Mouse (Mus musculus): ENCODE measurements around the gene Tspan31. TPM values are rescaled to one million over a fixed set of nuclear protein-coding genes. Genes with fewer than 3 reads are reported as not detected.

Gene Tspan31
- polyA plus RNA-seq, 1 experiment from 2014 or later = 116 TPM

DNA sequence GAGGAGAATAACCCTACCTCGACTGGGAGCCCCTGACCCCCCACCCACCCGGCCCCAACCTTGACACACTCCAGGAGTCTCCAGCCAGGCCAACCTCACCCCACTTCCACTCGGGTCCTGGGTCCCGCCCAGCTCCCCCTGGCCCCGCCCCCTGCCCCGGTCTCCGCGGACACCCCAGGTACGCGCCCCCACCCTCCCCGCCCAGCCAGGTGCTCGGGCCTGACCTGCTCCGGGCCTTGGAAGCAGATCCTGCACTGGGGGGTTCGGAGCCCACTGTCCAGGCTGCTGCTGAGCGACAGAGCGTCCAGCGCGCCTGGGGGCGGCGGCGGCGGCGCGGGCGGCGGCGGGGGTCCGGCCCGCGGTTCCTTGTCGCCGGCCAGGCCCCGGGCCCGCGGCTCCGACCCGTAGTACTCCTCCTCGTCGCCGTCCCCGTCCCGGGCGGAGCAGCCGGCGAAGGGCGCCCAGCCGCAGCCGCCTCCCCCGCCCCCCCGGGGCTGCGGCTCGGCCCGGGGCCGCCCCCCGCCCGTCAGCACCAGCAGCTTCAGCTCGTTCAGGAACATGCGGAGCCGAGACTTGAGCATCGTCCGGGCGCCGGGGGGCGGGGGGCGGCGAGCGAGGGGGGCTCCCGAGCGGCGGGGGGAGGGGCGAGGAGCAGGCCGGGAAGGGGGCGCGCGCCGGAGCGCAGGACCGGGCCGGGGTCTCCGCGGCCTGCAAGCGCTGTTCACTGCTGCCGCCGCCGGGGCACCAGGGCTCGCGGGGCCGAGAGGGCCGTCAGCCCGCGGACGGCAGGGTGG, 10.7 kb downstream of the Tspan31 start:
- no peak for TF ChIP-seq CTCF (IDR thresholded peaks at IDR 0.05)
- in situ Hi-C loops (cut with MboI; ENCODE audit: low pct_unique_long_range_greater_than_20kb) = loop anchor here (25.0 kb wide), 1 partner anchor 603 kb away; the partner anchor contains the start of genes Nab2 and Nemp1
- H3K27me3 ChIP-seq = no peaks in the 10 kb centered on the region
- no peak for DNase-seq (ENCODE audit: low read depth, low spot score)
- CTCF ChIA-PET = interaction anchor here (1.1 to 2.0 kb wide), 4 partner anchors 10 to 28 kb away, joined by 4 to 13 read pairs (median 11); partner anchors contain the start of genes Cyp27b1, Eef1akmt3 and Mettl1
- POLR2A ChIA-PET = no interaction called here
- no peak for ATAC-seq

GRCm38 (mm10) chr10:127058708-127059107, 11.4 kb downstream of the Tspan31 start:
- POLR2A ChIA-PET = interaction anchor here (2.3 kb wide), 1 partner anchor 18 kb away, joined by 10 read pairs; the partner anchor contains the start of genes Eef1akmt3 and Mettl1
- ATAC-seq = no peak
- H3K27me3 ChIP-seq = no peaks in the 10 kb centered on the region
- CTCF ChIA-PET = interaction anchor here (0.7 to 2.0 kb wide), 10 partner anchors 9 to 102 kb away, joined by 3 to 13 read pairs (median 6); partner anchors contain the start of genes Cyp27b1, Eef1akmt3 and Mettl1
- no peak for TF ChIP-seq CTCF (IDR thresholded peaks at IDR 0.05)
- in situ Hi-C loops (cut with MboI; ENCODE audit: low pct_unique_long_range_greater_than_20kb) = loop anchor here (25.0 kb wide), 1 partner anchor 604 kb away; the partner anchor contains the start of genes Nab2 and Nemp1
- no peak for DNase-seq (ENCODE audit: low read depth, low spot score)

DNA sequence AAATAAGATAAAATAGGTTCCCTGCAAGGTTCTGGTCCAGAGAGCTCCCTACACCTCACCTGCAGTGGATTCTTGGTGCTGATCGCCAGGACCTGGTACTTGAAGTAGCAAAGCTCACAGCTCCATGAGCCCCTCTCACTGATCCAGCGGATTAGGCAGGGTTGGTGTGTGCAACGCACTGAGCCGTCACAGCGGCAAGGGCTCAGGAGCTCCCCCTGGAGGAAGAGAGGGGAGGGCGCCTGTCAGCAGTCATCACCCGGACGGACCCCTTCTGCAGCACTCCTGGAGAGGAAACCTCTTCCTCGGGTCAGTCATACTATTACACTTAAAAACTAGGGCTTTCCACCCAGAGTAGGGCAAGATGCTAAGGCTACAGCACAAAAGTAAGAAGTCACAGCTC, 11.9 kb downstream of the Tspan31 start:
- ATAC-seq (peak; percentile 54), DNase-seq (ENCODE audit: low read depth, low spot score) (no peak)
- CTCF ChIA-PET = interaction anchor here (0.6 to 2.0 kb wide), 12 partner anchors 9 to 134 kb away, joined by 3 to 13 read pairs (median 5); partner anchors contain the start of genes Cyp27b1, Eef1akmt3 and Mettl1
- no peaks in the 10 kb centered on the region for H3K27me3 ChIP-seq
- in situ Hi-C loops (cut with MboI; ENCODE audit: low pct_unique_long_range_greater_than_20kb) = loop anchor here (25.0 kb wide), 1 partner anchor 604 kb away; the partner anchor contains the start of genes Nab2 and Nemp1
- no peak for TF ChIP-seq CTCF (IDR thresholded peaks at IDR 0.05)
- POLR2A ChIA-PET = interaction anchor here (0.8 to 2.3 kb wide), 2 partner anchors 17 to 73 kb away, joined by 3 to 10 read pairs; partner anchors contain the start of genes Eef1akmt3 and Mettl1

DNA sequence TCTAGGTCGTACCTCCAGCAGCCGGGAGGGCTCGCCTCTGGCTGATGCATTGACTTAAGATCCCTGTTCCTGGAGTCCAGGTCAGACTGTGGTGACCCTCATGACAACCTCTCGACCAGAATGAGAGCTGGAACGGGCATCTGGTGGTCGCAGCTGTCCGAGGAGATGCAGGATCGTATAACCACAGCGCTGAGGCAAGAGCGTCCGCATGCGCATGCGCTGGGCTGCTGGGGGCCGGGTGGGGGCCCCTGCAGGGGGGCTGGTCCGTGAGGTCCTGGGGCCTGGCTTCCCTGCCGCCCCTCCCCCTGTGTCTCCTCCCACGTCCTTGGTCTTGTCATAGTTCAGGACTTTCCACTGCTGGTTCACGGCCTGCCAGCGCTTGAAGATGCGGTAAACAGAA, 13.6 kb downstream of the Tspan31 start:
- ChIA-PET POLR2A (interaction anchor here (0.9 to 2.3 kb wide), 2 partner anchors 12 to 16 kb away, joined by 3 to 10 read pairs; partner anchors contain the start of genes Eef1akmt3 and Mettl1), CTCF (no interaction called here)
- no peak for ATAC-seq
- in situ Hi-C loops (cut with MboI; ENCODE audit: low pct_unique_long_range_greater_than_20kb) = loop anchor here (25.0 kb wide), 1 partner anchor 606 kb away; the partner anchor contains the start of genes Nab2 and Nemp1
- no peak for TF ChIP-seq CTCF (IDR thresholded peaks at IDR 0.05)
- no peaks in the 10 kb centered on the region for H3K27me3 ChIP-seq
- DNase-seq (ENCODE audit: low read depth, low spot score) = no peak

- in situ Hi-C loops (cut with MboI; ENCODE audit: low pct_unique_long_range_greater_than_20kb) = loop anchor here (25.0 kb wide), 1 partner anchor 607 kb away; the partner anchor contains the start of genes Nab2 and Nemp1
- no peak for TF ChIP-seq CTCF (IDR thresholded peaks at IDR 0.05)
- ChIA-PET CTCF (no interaction called here), POLR2A (no interaction called here)
- no peak for DNase-seq (ENCODE audit: low read depth, low spot score)
- H3K27me3 ChIP-seq = no peaks in the 10 kb centered on the region
- no peak for ATAC-seq
These were observed 14.7 kb downstream of the Tspan31 start for GRCm38 (mm10) chr10:127055406-127055805.

GRCm38 (mm10) chr10:127054646-127055045, 15.4 kb downstream of the Tspan31 start:
- no peak for ATAC-seq
- H3K27me3 ChIP-seq = no peaks in the 10 kb centered on the region
- CTCF ChIA-PET = no interaction called here
- POLR2A ChIA-PET = no interaction called here
- DNase-seq (ENCODE audit: low read depth, low spot score) = no peak
- TF ChIP-seq CTCF (IDR thresholded peaks at IDR 0.05) = no peak
- in situ Hi-C loops (cut with MboI; ENCODE audit: low pct_unique_long_range_greater_than_20kb) = loop anchor here (25.0 kb wide), 1 partner anchor 608 kb away; the partner anchor contains the start of genes Nab2 and Nemp1

- in situ Hi-C loops (cut with MboI; ENCODE audit: low pct_unique_long_range_greater_than_20kb) = loop anchor here (25.0 kb wide), 1 partner anchor 612 kb away; the partner anchor contains the start of genes Nab2 and Nemp1
- CTCF ChIA-PET = interaction anchor here (3.0 kb wide), 1 partner anchor 8 kb away, joined by 13 read pairs; no protein-coding TSS in a partner anchor
- DNase-seq (ENCODE audit: low read depth, low spot score) (no peak), ATAC-seq (no peak)
- POLR2A ChIA-PET = no interaction called here
- H3K27me3 ChIP-seq = no peaks in the 10 kb centered on the region
- TF ChIP-seq CTCF (IDR thresholded peaks at IDR 0.05) = no peak
These were observed 20.0 kb downstream of the Tspan31 start for GRCm38 (mm10) chr10:127050119-127050474.

DNA sequence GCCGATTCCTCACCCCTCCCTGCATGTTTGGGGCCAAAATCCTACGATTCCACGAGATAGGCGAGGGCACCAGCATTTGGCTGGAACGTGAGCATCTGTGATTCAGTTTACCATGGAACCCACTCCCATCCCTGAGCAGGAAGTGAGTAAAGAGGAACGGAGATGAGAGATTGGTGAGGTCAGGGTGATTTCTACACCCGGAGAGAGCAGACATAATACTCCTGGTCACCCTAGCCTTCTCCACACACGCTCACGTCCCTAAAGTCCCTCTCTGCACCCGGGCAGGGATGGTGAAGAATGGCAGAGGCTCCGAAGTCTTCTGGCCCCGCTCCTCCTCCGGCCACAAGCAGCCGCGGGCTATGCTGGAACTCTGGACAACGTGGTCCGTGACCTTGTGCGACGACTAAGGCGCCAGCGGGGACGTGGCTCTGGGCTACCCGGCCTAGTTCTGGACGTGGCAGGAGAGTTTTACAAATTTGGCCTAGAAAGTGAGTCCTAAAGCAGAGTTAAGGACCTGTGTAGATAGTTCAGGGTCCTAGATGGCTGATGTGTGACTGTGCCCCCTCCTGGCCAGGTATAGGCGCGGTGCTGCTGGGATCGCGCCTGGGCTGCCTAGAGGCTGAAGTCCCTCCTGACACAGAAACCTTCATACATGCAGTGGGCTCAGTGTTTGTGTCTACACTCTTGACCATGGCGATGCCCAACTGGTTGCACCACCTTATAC, 20.5 kb downstream of the Tspan31 start:
- ATAC-seq (no peak), DNase-seq (ENCODE audit: low read depth, low spot score) (no peak)
- no peaks in the 10 kb centered on the region for H3K27me3 ChIP-seq
- ChIA-PET POLR2A (no interaction called here), CTCF (interaction anchor here (1.0 to 3.0 kb wide), 2 partner anchors 9 to 131 kb away, joined by 3 to 13 read pairs; no protein-coding TSS in a partner anchor)
- in situ Hi-C loops (cut with MboI; ENCODE audit: low pct_unique_long_range_greater_than_20kb) = loop anchor here (25.0 kb wide), 1 partner anchor 613 kb away; the partner anchor contains the start of genes Nab2 and Nemp1
- no peak for TF ChIP-seq CTCF (IDR thresholded peaks at IDR 0.05)

GRCm38 (mm10) chr10:127048608-127049394, 21.3 kb downstream of the Tspan31 start:
- H3K27me3 ChIP-seq = no peaks in the 10 kb centered on the region
- in situ Hi-C loops (cut with MboI; ENCODE audit: low pct_unique_long_range_greater_than_20kb) = no loop called here
- CTCF ChIA-PET = interaction anchor here (1.0 to 3.0 kb wide), 2 partner anchors 9 to 130 kb away, joined by 3 to 13 read pairs; no protein-coding TSS in a partner anchor
- DNase-seq (ENCODE audit: low read depth, low spot score) (no peak), ATAC-seq (no peak)
- POLR2A ChIA-PET = no interaction called here
- no peak for TF ChIP-seq CTCF (IDR thresholded peaks at IDR 0.05)

Measured in Patski (cell line).